Mouse (Mus musculus) midbrain, embryonic 16.5 days (tissue): ENCODE results near the gene Tsg101. TPM values are rescaled to one million over a fixed set of nuclear protein-coding genes. Genes with fewer than 3 reads are reported as not detected.

Experiments
- ATAC-seq: fragments of 200-750 bp; cut with Nextera tagmentation; 2 replicates; pipeline ENCODE4 v1.8.0; 2017; ENCODE audit warnings: moderate TSS enrichment
- H3K27ac ChIP-seq: fragments of 300-500 bp; sonication (generic); 2 replicates; pipeline ENCODE4 v1.5.1; 2014; ENCODE audit warnings: mild to moderate bottlenecking, low read length, mixed read lengths
- H3K27me3 ChIP-seq: fragments of 300-500 bp; sonication (generic); 2 replicates; pipeline ENCODE4 v1.6.1; 2014; ENCODE audit warnings: low read depth, low read length, mixed read lengths; ENCODE audit not compliant: control insufficient read depth, insufficient read depth
- H3K36me3 ChIP-seq: fragments of 300-500 bp; sonication (generic); 2 replicates; pipeline ENCODE4 v1.6.1; 2014; ENCODE audit warnings: mild to moderate bottlenecking, low read length, moderate library complexity, mixed read lengths; ENCODE audit not compliant: control insufficient read depth, insufficient read depth
- H3K4me1 ChIP-seq: fragments of 300-500 bp; sonication (generic); 2 replicates; pipeline ENCODE4 v1.6.1; 2014; ENCODE audit warnings: mild to moderate bottlenecking, low read length, mixed read lengths; ENCODE audit not compliant: control insufficient read depth, insufficient read depth
- H3K4me2 ChIP-seq: fragments of 300-500 bp; sonication (generic); 2 replicates; pipeline ENCODE4 v1.6.1; 2014; ENCODE audit warnings: mild to moderate bottlenecking, low read length, mixed read lengths
- H3K4me3 ChIP-seq: fragments of 300-500 bp; sonication (generic); 2 replicates; pipeline ENCODE4 v1.5.1; 2014; ENCODE audit warnings: low read depth, mild to moderate bottlenecking, low read length, moderate library complexity, mixed read lengths
- H3K9ac ChIP-seq: fragments of 300-500 bp; sonication (generic); 2 replicates; pipeline ENCODE4 v1.6.1; 2014; ENCODE audit warnings: low read depth, low read length, mixed read lengths
- H3K9me3 ChIP-seq: fragments of 300-500 bp; sonication (generic); replicated peaks from 2 replicates; pipeline ENCODE4 v1.6.1; 2014; ENCODE audit warnings: mild to moderate bottlenecking, low read length, mixed read lengths; ENCODE audit not compliant: control insufficient read depth, poor library complexity, severe bottlenecking
- WGBS: fragments of 180-500 bp; shearing (Covaris S2); extraction: QIAGEN DNeasy Blood & Tissue Kit; methylation state at CpG from one replicate; pipeline ENCODE4 v1.1.7; 2014; 5-methylcytosine and 5-hydroxymethylcytosine counted together
- polyA plus RNA-seq: library from polyadenylated mRNA; unstranded; fragments of >200 nt; fragmentation: Nextera tagmentation; extraction: Ambion mirVana; gene quantifications from 2 replicates; pipeline ENCODE4 v1.2.1, GENCODE M21; 2015

Gene Tsg101
- 372 and 375 TPM in 2 replicates for polyA plus RNA-seq

DNA sequence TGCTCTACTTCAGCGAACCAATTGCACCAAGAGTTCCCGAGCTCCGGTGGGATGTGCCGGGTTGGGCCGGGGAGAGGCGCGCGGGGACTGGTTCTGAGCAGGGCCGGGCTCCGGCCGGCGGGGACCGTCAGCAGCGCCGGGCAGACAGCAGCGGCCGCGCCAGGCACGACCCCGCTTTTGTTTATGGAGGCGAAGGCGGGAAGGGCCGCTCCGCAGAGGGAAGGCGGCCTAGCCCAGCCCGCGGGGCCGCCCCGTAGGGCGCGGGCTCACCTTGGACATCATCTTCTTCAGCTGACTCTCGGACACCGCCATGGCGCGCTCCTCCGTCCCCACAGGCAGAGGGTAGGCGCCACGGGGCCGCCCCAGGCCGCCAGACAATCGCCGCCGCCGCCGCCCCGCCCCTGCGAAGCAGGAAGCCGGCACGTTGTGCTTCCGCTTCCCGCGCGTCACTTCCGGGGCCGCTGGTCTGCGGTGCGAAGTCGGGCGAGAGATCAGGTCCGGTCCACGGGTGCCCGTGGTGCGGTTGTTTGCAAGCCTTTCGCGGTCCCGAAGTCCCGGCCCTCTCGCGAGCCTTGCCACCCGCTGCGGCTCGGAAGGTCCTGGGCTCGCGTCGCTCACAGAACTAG, at the start of gene Tsg101:
Gene Tsg101 (minus strand): TSS at position 419 of the 626 bp plus-strand sequence.
- Histone ChIP-seq H3K4me1 (peaks cover 26% of the 10 kb centered on the region), H3K9me3 (no peaks in the 10 kb centered on the region), H3K4me3 (peak within 1 kb of the TSS; percentile 98), H3K4me2 (peak within 1 kb of the TSS; percentile 75), H3K27me3 (no peaks in the 10 kb centered on the region), H3K9ac (peak within 1 kb of the TSS; percentile 91), H3K36me3 (peaks cover 4% of the 10 kb centered on the region; the same call in 1 of the 2 replicates), H3K27ac (peak within 1 kb of the TSS; percentile 96)
- peak; percentile 97 for ATAC-seq
- under 1% methylated on average over 75 of the region's 75 CpGs for WGBS

DNA sequence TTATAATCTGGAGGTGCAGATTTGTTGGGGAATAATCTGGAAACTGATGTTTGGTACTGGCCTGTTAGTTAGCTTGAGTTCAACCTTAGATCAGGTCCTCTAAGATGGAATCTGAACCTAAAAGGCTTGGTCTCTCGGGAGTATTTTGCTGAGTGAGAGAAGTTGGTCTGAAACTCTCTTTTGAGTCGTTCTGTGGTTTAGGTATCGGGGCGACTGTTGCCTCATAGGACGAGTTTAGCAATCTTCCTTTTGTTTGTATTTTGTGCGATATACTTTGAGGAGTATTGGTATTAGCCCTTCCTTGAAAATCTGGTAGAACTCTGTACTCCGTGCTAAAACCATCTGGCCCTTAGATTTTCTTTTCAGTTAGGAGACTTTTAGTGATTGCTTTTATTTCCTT, 44.3 kb upstream of the Tsg101 start:
- Histone ChIP-seq H3K4me2 (no peak overlapping the region), H3K27ac (no peak overlapping the region), H3K27me3 (peaks cover 4% of the 10 kb centered on the region), H3K4me3 (no peak overlapping the region), H3K36me3 (no peaks in the 10 kb centered on the region), H3K9ac (no peak overlapping the region), H3K4me1 (no peaks in the 10 kb centered on the region), H3K9me3 (no peaks in the 10 kb centered on the region)
- 87% methylated on average over 7 of the region's 7 CpGs for WGBS
- no peak for ATAC-seq

DNA sequence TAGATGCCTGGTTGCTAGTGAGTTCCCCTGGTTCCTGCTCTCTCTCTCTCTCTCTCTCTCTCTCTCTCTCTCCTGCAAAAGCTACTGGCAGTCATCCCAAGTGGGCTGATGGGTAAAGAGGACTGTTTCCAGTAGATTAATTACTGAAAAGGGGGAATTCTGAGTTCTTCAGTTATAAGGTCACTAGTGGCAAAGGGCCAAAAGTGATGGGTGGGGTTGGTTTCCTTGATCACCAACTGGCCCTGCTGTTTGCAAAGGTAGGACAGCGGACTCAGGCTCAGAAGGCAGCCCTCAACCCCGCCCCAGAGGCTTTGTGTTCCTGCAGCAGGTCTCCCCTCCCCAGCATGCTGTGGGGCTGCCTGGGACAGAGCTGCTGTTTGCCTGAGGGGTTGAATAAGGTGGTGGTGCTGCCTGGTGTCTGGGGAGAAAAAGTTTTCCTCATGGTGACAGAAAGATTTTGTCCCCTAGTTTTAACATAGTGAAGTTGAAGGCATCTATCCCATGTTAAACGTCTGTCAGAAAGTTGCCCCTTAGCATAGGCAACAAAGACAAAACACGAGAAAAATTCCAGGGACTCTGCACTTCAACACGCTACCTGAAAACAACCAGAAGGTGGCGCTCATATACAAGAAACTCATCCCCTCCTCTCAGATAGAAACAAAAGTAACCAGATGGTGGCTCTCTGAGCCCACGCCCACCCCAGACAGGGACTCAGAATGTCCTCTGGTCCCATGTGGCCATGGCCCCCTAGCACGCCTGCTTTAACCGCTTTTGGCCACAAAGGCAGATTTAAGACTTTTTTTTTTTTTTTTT, 43.2 kb upstream of the Tsg101 start:
- no peak overlapping the region for H3K27ac ChIP-seq
- H3K36me3 ChIP-seq: no peaks in the 10 kb centered on the region
- H3K9me3 ChIP-seq: no peaks in the 10 kb centered on the region
- no peak overlapping the region for H3K4me3 ChIP-seq
- H3K27me3 ChIP-seq: peaks cover 4% of the 10 kb centered on the region
- under 1% methylated on average over 9 of the region's 9 CpGs for WGBS
- H3K4me1 ChIP-seq: no peaks in the 10 kb centered on the region
- H3K4me2 ChIP-seq: peak overlapping the region; percentile 33
- no peak overlapping the region for H3K9ac ChIP-seq
- ATAC-seq: 0 out of 2 replicates have a peak, but pooled peaks have one; percentile 59

DNA sequence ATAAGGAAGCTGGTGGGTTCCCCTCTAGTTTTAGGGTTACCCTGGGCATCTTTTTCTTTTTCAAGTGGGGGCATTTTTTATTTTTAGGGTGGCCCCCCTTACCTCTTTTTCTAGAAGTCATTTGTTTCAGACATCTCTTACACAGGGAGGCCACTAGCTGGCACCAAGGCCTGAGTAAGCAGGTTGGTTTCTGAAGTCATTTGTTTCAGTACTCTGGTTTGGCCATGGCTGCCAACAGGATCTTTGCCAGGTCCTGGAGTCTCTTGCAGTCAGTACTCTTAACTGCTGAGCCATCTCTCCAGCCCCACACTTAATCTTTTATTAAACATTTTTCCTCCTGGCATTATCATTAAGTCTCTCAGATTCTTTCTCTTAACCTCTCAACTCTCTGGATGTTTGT, 42.4 kb upstream of the Tsg101 start:
- H3K27ac ChIP-seq: no peak overlapping the region
- no peak overlapping the region for H3K9ac ChIP-seq

DNA sequence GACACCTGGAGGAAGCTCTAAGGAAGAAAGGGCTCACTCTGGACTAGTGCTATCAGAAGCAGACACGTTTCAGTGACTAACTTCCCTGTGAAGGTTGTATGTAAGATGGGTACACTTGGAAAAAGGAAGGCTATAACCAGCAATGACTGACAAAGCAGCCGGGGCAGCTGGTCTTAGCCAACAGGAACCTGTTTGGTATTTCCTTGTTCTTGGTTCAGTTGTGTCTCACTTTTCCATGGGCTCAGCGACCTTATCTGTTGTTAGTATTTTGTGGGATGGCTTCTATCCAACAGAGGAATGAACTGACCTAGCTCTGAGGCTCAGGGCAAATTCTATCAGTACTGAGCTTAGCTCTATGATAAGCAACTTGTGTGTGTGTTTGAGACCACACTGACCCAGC, 41.2 kb upstream of the Tsg101 start:
- no peak for ATAC-seq

More for the DNA sequence above, 42.4 kb upstream of the Tsg101 start:
- Histone ChIP-seq H3K4me1 (peaks cover 6% of the 10 kb centered on the region), H3K36me3 (no peaks in the 10 kb centered on the region), H3K4me3 (no peak overlapping the region), H3K9me3 (no peaks in the 10 kb centered on the region), H3K4me2 (no peak overlapping the region), H3K27me3 (peaks cover 4% of the 10 kb centered on the region)
- ATAC-seq: no peak

DNA sequence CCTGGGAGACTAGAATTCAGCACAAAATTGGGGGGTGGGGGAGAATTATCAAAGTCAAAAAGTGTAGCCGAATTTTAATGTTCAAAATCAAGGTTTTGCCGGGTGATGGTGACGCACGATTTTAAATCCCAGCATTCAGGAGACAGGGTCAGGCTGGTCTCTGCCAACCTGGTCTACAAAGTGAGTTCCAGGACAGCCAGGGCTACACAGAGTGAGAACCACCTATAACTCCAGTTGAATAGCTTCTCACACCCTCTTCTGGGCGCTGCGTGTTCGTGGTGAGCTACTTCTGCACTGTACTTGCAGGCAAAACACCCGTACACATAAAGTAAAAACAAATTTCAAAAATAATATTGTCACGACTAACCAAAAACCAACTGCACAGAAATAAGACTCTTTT, 39.1 kb upstream of the Tsg101 start:
- peak overlapping the region; percentile 66 for H3K4me3 ChIP-seq
- peak overlapping the region; percentile 83 for H3K9ac ChIP-seq
- ATAC-seq: peak; percentile 65
- no peaks in the 10 kb centered on the region for H3K9me3 ChIP-seq
- no peaks in the 10 kb centered on the region for H3K36me3 ChIP-seq
- peak overlapping the region; percentile 86 for H3K4me2 ChIP-seq
- peaks cover 4% of the 10 kb centered on the region for H3K27me3 ChIP-seq
- H3K4me1 ChIP-seq: peaks cover 6% of the 10 kb centered on the region
- WGBS: 18% methylated on average over 9 of the region's 9 CpGs
- H3K27ac ChIP-seq: no peak overlapping the region

More for the DNA sequence above, 41.2 kb upstream of the Tsg101 start:
- Histone ChIP-seq H3K9me3 (no peaks in the 10 kb centered on the region), H3K4me3 (no peak overlapping the region), H3K4me1 (peaks cover 6% of the 10 kb centered on the region), H3K4me2 (no peak overlapping the region), H3K36me3 (no peaks in the 10 kb centered on the region), H3K9ac (0 out of 2 replicates have a peak overlapping the region, but pooled peaks have one; percentile 25), H3K27me3 (peaks cover 4% of the 10 kb centered on the region), H3K27ac (no peak overlapping the region)
- 75% methylated on average over 3 of the region's 3 CpGs for WGBS

DNA sequence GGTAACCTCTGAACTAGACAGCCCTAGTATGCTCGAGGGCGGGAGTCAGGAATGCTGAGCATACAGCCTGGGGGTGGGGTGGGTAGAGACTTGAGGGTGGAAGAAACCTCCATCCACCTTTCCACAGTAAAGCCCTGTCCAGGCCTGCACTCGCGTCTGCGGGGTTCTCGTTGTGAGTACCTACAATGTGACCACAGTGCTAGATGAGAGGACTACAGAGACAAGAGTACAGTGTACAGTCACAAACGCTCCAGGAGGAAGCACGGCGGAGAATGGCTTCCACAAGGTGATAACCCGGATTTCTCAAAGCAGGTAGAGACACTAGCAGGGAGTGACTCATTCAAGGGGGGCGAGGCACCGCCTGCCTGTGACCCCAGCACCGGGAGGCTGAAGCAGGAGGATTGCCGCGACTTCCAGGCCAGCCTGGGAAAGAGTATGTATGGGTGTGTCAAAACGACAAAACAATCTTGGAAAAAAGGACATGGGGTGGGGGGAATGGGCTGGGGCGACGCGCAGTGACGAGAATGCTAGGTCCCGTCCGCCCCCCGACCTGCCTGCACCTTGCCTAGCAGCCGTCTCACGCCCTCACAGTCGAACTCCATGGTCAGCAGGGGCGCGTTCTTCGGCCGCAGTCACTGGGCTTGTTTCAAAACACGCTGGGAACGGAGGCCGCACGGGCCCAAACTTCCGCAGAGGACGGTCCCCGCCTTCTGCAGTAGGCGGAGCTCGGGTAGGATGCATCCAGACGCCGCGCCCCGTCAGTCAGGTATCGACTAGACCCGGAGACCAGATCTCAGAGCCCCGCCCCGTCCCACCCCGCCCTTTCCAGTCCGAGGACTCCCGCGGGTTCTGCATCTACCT, 38.3 kb upstream of the Tsg101 start, which contains the start of gene Uevld:
Gene Uevld (minus strand): TSS at position 697 of the 861 bp plus-strand sequence.
- 1% methylated on average over 50 of the region's 51 CpGs for WGBS
- H3K4me1 ChIP-seq: peaks cover 6% of the 10 kb centered on the region
- ATAC-seq: peak; percentile 95
- H3K36me3 ChIP-seq: no peaks in the 10 kb centered on the region
- H3K4me2 ChIP-seq: peak within 1 kb of the TSS; percentile 86
- H3K9me3 ChIP-seq: no peaks in the 10 kb centered on the region
- H3K27me3 ChIP-seq: peaks cover 4% of the 10 kb centered on the region
- 0 out of 2 replicates have a peak within 1 kb of the TSS, but pooled peaks have one; percentile 39 for H3K27ac ChIP-seq
- H3K9ac ChIP-seq: peak within 1 kb of the TSS; percentile 83
- peak within 1 kb of the TSS; percentile 66 for H3K4me3 ChIP-seq

DNA sequence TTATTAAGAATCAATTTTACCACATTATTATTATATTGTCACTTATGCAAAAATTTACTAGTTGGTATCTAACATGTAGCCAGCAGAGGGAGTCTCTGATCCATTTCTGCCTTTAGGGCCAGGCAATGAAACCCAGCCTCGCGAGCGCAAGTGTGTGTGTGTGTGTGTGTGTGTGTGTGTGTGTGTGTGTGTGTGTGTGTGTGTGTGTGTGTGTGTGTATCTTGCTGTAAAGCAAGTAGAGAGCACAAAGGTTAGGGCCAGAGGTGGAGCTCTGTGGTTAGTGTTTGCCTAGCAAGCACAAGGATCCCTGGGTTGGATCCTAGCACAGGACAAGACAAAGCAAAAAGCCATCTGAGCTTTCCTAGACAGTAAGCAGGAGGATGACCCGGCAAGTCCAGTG, 16.1 kb upstream of the Tsg101 start:
- no peaks in the 10 kb centered on the region for H3K9me3 ChIP-seq
- no peak overlapping the region for H3K9ac ChIP-seq
- no peak overlapping the region for H3K27ac ChIP-seq
- no peak overlapping the region for H3K4me3 ChIP-seq
- H3K36me3 ChIP-seq: peaks cover 4% of the 10 kb centered on the region; the same call in 1 of the 2 replicates
- no peak overlapping the region for H3K4me2 ChIP-seq
- no peaks in the 10 kb centered on the region for H3K4me1 ChIP-seq
- WGBS: 55% methylated on average over 4 of the region's 4 CpGs
- H3K27me3 ChIP-seq: no peaks in the 10 kb centered on the region
- no peak for ATAC-seq
